Comparison of ENCODE assay signal across 8 mouse cellular contexts in the genomic region with DNA sequence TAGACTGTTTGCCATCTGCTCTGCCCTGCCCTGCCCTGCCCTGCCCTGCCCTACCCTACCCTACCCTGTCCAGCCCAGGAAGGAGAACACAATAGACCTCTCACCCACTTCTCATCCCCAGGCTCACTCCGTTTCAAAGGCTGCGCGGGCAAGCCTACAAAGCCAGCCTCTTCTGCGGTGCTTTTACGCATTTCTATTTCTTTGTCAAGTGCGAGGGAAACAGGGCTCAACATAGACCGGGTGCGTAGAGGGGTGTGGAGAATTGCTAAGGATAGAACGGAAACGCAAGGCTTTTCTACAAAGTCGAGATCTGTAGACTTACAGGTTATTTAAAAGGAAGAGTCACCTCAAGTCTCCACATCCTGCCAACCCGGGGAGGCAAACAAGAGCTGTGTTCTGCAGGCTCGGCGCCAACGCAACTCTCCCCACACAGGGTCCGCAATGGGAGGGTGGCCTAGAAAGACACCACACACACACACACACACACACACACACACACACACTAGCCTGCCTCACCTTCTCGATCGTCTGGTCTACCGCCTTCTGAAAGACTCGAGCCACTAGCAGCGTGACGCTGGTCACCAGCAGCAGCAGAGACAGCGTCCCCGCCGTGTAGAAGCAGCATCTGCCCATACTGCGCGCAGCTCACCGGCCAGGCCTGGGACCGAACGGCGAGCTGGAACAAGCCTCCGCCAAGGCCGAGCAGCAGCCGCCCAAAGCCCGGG. TPM values are rescaled to one million over a fixed set of nuclear protein-coding genes. Genes with fewer than 3 reads are reported as not detected.
DNase-seq lines count a peak whose midpoint lies in the region; ATAC-seq and TF ChIP-seq lines count a peak whose summit lies in the region.

No protein-coding gene starts in this region.

- H3K79me2 ChIP-seq in heart, adult 2 months (replicated peaks; ENCODE audit: control insufficient read depth, insufficient read depth, low read length) = peaks cover 8% of the 10 kb centered on the region

- under 1% methylated on average over 35 of the region's 35 CpGs for WGBS in heart, adult 2 months
- under 1% methylated on average over 35 of the region's 35 CpGs for WGBS in lung, embryonic 14.5 days
- under 1% methylated on average over 35 of the region's 35 CpGs for WGBS in neural tube, embryonic 14.5 days

- no peaks in the 10 kb centered on the region for H3K9me3 ChIP-seq in lung, embryonic 14.5 days (ENCODE audit: low read depth, low read length)
- H3K9me3 ChIP-seq in neural tube, embryonic 14.5 days (ENCODE audit: control insufficient read depth, low read length) = no peaks in the 10 kb centered on the region

- peak; percentile 84 for ATAC-seq in lung, embryonic 14.5 days (ENCODE audit: insufficient read depth)
- ATAC-seq in neural tube, embryonic 14.5 days (ENCODE audit: low read depth) = peak; percentile 84

- H3K27me3 ChIP-seq in heart, adult 2 months (ENCODE audit: control insufficient read depth, insufficient read depth, low read length) = no peaks in the 10 kb centered on the region
- H3K27me3 ChIP-seq in lung, embryonic 14.5 days (ENCODE audit: insufficient read depth, low read length) = no peaks in the 10 kb centered on the region
- no peaks in the 10 kb centered on the region for H3K27me3 ChIP-seq in neural tube, embryonic 14.5 days (ENCODE audit: control insufficient read depth, insufficient read depth, low read length)

- no peak for TF ChIP-seq CTCF in cortical plate, adult 2 months (IDR thresholded peaks at IDR 0.05; ENCODE audit: extremely low read depth, insufficient read depth, low read length)
- TF ChIP-seq CTCF in heart, adult 2 months (IDR thresholded peaks at IDR 0.05) = no peak
- no peak for TF ChIP-seq CTCF in lung, embryonic 14.5 days (IDR thresholded peaks at IDR 0.05; ENCODE audit: low read depth)

- H3K36me3 ChIP-seq in heart, adult 2 months (ENCODE audit: control insufficient read depth, insufficient read depth, low read length) = peaks cover 6% of the 10 kb centered on the region
- H3K36me3 ChIP-seq in lung, embryonic 14.5 days (ENCODE audit: insufficient read depth) = no peaks in the 10 kb centered on the region
- no peaks in the 10 kb centered on the region for H3K36me3 ChIP-seq in neural tube, embryonic 14.5 days (ENCODE audit: control insufficient read depth, insufficient read depth, low read length)

- peaks cover 12% of the 10 kb centered on the region for H3K4me1 ChIP-seq in cortical plate, adult 2 months (ENCODE audit: control insufficient read depth, insufficient read depth, low read length)
- H3K4me1 ChIP-seq in heart, adult 2 months (ENCODE audit: control insufficient read depth, insufficient read depth, low read length) = peaks cover 16% of the 10 kb centered on the region
- peaks cover 6% of the 10 kb centered on the region for H3K4me1 ChIP-seq in lung, embryonic 14.5 days (ENCODE audit: insufficient read depth)
- H3K4me1 ChIP-seq in neural tube, embryonic 14.5 days (ENCODE audit: control insufficient read depth, insufficient read depth, low read length) = peaks cover 10% of the 10 kb centered on the region; the same call in 1 of the 2 replicates

- peak overlapping the region; percentile 78 for H3K4me2 ChIP-seq in lung, embryonic 14.5 days
- H3K4me2 ChIP-seq in neural tube, embryonic 14.5 days (ENCODE audit: low read depth, low read length) = peak overlapping the region; percentile 62

- TF ChIP-seq POLR2A in cortical plate, adult 2 months (IDR thresholded peaks at IDR 0.05; ENCODE audit: extremely low read depth, insufficient read depth, low read length) = no peak
- peak; percentile 37; the same call in 1 of the 2 replicates for TF ChIP-seq POLR2A in heart, adult 2 months (IDR thresholded peaks at IDR 0.05; ENCODE audit: insufficient read depth, low read depth, low read length)

- intact Hi-C loops in heart, adult 2 months (cut with DNase I) = loop anchor here (2.0 to 10.0 kb wide), 5 partner anchors 44 to 760 kb away; partner anchors contain the start of genes Ccng2, Nup54 and Rchy1

- peak overlapping the region; percentile 95 for H3K27ac ChIP-seq in cortical plate, adult 2 months (ENCODE audit: insufficient read depth, low read length)
- H3K27ac ChIP-seq in heart, adult 2 months = peak overlapping the region; percentile 100
- H3K27ac ChIP-seq in lung, embryonic 14.5 days (ENCODE audit: low read depth) = peak overlapping the region; percentile 98
- peak overlapping the region; percentile 99 for H3K27ac ChIP-seq in neural tube, embryonic 14.5 days (ENCODE audit: low read depth, low read length)

- H3K9ac ChIP-seq in heart, adult 2 months (ENCODE audit: low read depth, low read length) = peak overlapping the region; percentile 90
- peak overlapping the region; percentile 88 for H3K9ac ChIP-seq in lung, embryonic 14.5 days
- H3K9ac ChIP-seq in neural tube, embryonic 14.5 days (replicated peaks; ENCODE audit: low read depth, low read length) = peak overlapping the region; percentile 94

- DNase-seq in urinary bladder, adult 2 months (ENCODE audit: low spot score) = peak; percentile 52
- no peak for DNase-seq in urinary bladder, postnatal 4 days (ENCODE audit: low spot score in 2 of 2)
- peak in 1 of 2 experiments; percentile 65 for DNase-seq in heart, adult 2 months
- peak; percentile 50 for DNase-seq in kidney, adult 9 months
- DNase-seq in lung, embryonic 14.5 days = peak; percentile 63
- DNase-seq in right cerebral cortex, postnatal 14 days = no peak

- peak overlapping the region; percentile 90 for H3K4me3 ChIP-seq in cortical plate, adult 2 months (ENCODE audit: insufficient read depth, low read length)
- peak overlapping the region; percentile 68 for H3K4me3 ChIP-seq in heart, adult 2 months
- peak overlapping the region; percentile 88 for H3K4me3 ChIP-seq in lung, embryonic 14.5 days (ENCODE audit: low read depth, low read length)
- H3K4me3 ChIP-seq in neural tube, embryonic 14.5 days (ENCODE audit: low read depth, low read length) = peak overlapping the region; percentile 90

- TF ChIP-seq EP300 in heart, adult 2 months (IDR thresholded peaks at IDR 0.05; ENCODE audit: insufficient read depth, low read depth, low read length) = no peak

RNA-seq across cellular contexts. Expression of gene Scarb2, which starts 1.8 kb away (rescaled TPM):
- polyA plus RNA-seq in urinary bladder, adult 2 months (2012; rRNA removed) = 84.3 and 96.2 TPM in 2 replicates
- polyA plus RNA-seq in cortical plate, adult 2 months (2012; rRNA removed) = 63.7 and 66.4 TPM in 2 replicates
- 10 to 100 TPM; 76.7 to 85.9 TPM for total RNA-seq in heart, adult 2 months (2021)
- polyA plus RNA-seq in heart, adult 2 months (2012; rRNA removed) = 38.5 and 74.6 TPM in 2 replicates
- polyA plus RNA-seq in lung, embryonic 14.5 days (2014; fragmentation: Nextera tagmentation; extraction: Ambion mirVana) = 9.5 and 10.7 TPM in 2 replicates
- polyA plus RNA-seq in neural tube, embryonic 14.5 days (2014; fragmentation: Nextera tagmentation; extraction: Ambion mirVana) = 16.2 and 17.6 TPM in 2 replicates

RNA-seq across cellular contexts. Expression of gene Fam47e, which starts 50.0 kb away (rescaled TPM):
- 0.86 and 1.0 TPM in 2 replicates for polyA plus RNA-seq in urinary bladder, adult 2 months (2012; rRNA removed)
- polyA plus RNA-seq in cortical plate, adult 2 months (2012; rRNA removed) = 0.53 and 0.84 TPM in 2 replicates
- total RNA-seq in heart, adult 2 months (2021) = not detected
- 0.23 TPM in 1 of 2 replicates, not detected in the other for polyA plus RNA-seq in heart, adult 2 months (2012; rRNA removed)
- polyA plus RNA-seq in lung, embryonic 14.5 days (2014; fragmentation: Nextera tagmentation; extraction: Ambion mirVana) = 0.18 TPM in 1 of 2 replicates, not detected in the other
- polyA plus RNA-seq in neural tube, embryonic 14.5 days (2014; fragmentation: Nextera tagmentation; extraction: Ambion mirVana) = 1.4 and 2.1 TPM in 2 replicates

Comparison
In these comparisons a context has a peak if more than half of its experiments do, and no peak if none do; other contexts are left out.
1. DNase-seq: peak in urinary bladder, adult 2 months (single experiment), kidney, adult 9 months (single experiment) and lung, embryonic 14.5 days (single experiment); none in urinary bladder, postnatal 4 days (0 of 2) and right cerebral cortex, postnatal 14 days (single experiment).
2. Peak in every context shown above with its lines, with median percentiles within 50 percentile points of each other: H3K27ac ChIP-seq, H3K4me3 ChIP-seq and H3K9ac ChIP-seq.